Mouse (Mus musculus) hindbrain, embryonic 13.5 days (tissue): Measurements from ENCODE around the gene Mast4. TPM values are rescaled to one million over a fixed set of nuclear protein-coding genes. Genes with fewer than 3 reads are reported as not detected.

ENCODE experiments used
- ATAC-seq: fragments of 200-750 bp; cut with Nextera tagmentation; 2 replicates; pipeline ENCODE4 v1.8.0; 2017; ENCODE audit warnings: moderate TSS enrichment; ENCODE audit not compliant: low FRiP score
- H3K27ac ChIP-seq: fragments of 300-500 bp; sonication (generic); 2 replicates; pipeline ENCODE4 v1.5.1; 2015; ENCODE audit warnings: inconsistent platforms, mild to moderate bottlenecking, moderate library complexity
- H3K27me3 ChIP-seq: fragments of 300-500 bp; sonication (generic); 2 replicates; pipeline ENCODE4 v1.6.1; 2015; ENCODE audit warnings: mild to moderate bottlenecking, inconsistent platforms
- H3K36me3 ChIP-seq: fragments of 300-500 bp; sonication (generic); 2 replicates; pipeline ENCODE4 v1.6.1; 2015; ENCODE audit warnings: mild to moderate bottlenecking, inconsistent platforms
- H3K4me1 ChIP-seq: fragments of 300-500 bp; sonication (generic); replicated peaks from 2 replicates; pipeline ENCODE4 v1.6.1; 2015; ENCODE audit warnings: inconsistent platforms
- H3K4me2 ChIP-seq: fragments of 300-500 bp; sonication (generic); 2 replicates; pipeline ENCODE4 v1.6.1; 2015; ENCODE audit warnings: inconsistent platforms, mild to moderate bottlenecking, moderate library complexity
- H3K4me3 ChIP-seq: fragments of 300-500 bp; sonication (generic); 2 replicates; pipeline ENCODE4 v1.5.1; 2015; ENCODE audit warnings: mild to moderate bottlenecking, inconsistent platforms
- H3K9ac ChIP-seq: fragments of 300-500 bp; sonication (generic); 2 replicates; pipeline ENCODE4 v1.6.1; 2015; ENCODE audit warnings: mild to moderate bottlenecking, inconsistent platforms
- H3K9me3 ChIP-seq: fragments of 300-500 bp; sonication (generic); 2 replicates; pipeline ENCODE4 v1.6.1; 2016; ENCODE audit warnings: inconsistent platforms
- WGBS: fragments of 180-500 bp; shearing (Covaris S2); methylation state at CpG from one replicate; pipeline ENCODE4 v1.1.7; 2015; 5-methylcytosine and 5-hydroxymethylcytosine counted together
- polyA plus RNA-seq: library from polyadenylated mRNA; unstranded; fragments of >200 nt; fragmentation: Nextera tagmentation; extraction: Ambion mirVana; gene quantifications from 2 replicates; pipeline ENCODE4 v1.2.1, GENCODE M21; 2015

The Mast4 gene
- polyA plus RNA-seq, 1 experiment from 2014 or later, result 29.7 TPM

GRCm38 (mm10) chr13:102940476-102940875 is 393.8 kb downstream of the Mast4 start:
- WGBS, result 92% methylated on average over 6 of the region's 6 CpGs
- no peak for ATAC-seq
- no peaks in the 10 kb centered on the region for H3K36me3 ChIP-seq
- H3K27ac ChIP-seq, result no peak overlapping the region
- H3K9me3 ChIP-seq, result no peaks in the 10 kb centered on the region
- H3K27me3 ChIP-seq, result no peaks in the 10 kb centered on the region
- no peaks in the 10 kb centered on the region for H3K4me1 ChIP-seq
- no peak overlapping the region for H3K9ac ChIP-seq
- H3K4me2 ChIP-seq, result no peak overlapping the region
- no peak overlapping the region for H3K4me3 ChIP-seq

DNA sequence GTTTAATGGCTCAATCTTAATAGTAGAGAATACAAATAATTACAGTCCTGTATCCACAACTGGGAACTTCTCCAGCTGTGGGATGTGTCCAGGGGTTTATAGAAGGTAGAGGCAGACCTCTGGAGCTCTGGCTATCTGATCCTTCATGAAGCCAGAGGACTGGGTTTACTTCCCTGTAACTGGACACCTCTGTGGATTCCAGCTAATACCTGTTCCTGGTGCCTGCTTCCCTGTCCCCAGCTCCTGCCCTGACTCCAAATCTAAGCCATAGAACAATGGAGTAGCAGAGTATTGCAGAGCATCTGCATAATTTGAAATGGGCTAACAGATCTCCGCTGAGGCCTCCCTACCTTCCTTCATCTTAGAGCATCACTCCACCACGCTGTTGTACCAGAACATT is 398.1 kb downstream of the Mast4 start:
- Histone ChIP-seq H3K27me3 (no peaks in the 10 kb centered on the region), H3K4me1 (0 out of 2 replicates have a peak, but pooled peaks cover 3% of the 10 kb centered on the region), H3K9ac (no peak overlapping the region), H3K4me2 (no peak overlapping the region), H3K27ac (no peak overlapping the region), H3K4me3 (no peak overlapping the region), H3K36me3 (no peaks in the 10 kb centered on the region), H3K9me3 (no peaks in the 10 kb centered on the region)
- WGBS, result 92% methylated on average over 2 of the region's 2 CpGs
- no peak for ATAC-seq

GRCm38 (mm10) chr13:102935788-102936187 is 398.5 kb downstream of the Mast4 start:
- Histone ChIP-seq H3K4me3 (no peak overlapping the region), H3K9me3 (no peaks in the 10 kb centered on the region), H3K36me3 (no peaks in the 10 kb centered on the region), H3K27ac (no peak overlapping the region), H3K4me1 (0 out of 2 replicates have a peak, but pooled peaks cover 3% of the 10 kb centered on the region), H3K4me2 (no peak overlapping the region), H3K9ac (no peak overlapping the region), H3K27me3 (no peaks in the 10 kb centered on the region)
- no peak for ATAC-seq
- 89% methylated on average over 3 of the region's 3 CpGs for WGBS

DNA sequence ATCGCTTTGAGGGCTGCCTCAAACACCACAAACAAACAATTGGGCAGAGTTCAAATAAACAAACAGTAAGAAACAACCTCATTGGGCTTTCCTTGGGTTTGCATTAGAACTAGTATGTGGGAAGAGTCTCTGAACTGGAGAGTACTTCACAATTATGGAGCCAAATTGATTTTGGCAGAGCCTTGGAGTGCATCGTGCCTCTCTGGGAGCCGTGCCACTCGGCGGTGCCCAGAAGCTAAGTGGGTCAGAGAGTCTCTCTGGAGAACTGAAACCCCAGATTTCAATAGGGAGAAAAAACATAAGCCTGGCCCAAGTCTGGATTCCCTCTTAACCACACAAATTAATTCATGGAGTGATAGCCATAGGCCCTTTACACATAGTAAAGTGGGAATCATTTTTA is 400.6 kb downstream of the Mast4 start:
- Histone ChIP-seq H3K4me1 (0 out of 2 replicates have a peak, but pooled peaks cover 3% of the 10 kb centered on the region), H3K27me3 (no peaks in the 10 kb centered on the region), H3K27ac (no peak overlapping the region), H3K9ac (no peak overlapping the region), H3K9me3 (no peaks in the 10 kb centered on the region), H3K36me3 (no peaks in the 10 kb centered on the region), H3K4me2 (no peak overlapping the region), H3K4me3 (no peak overlapping the region)
- no peak for ATAC-seq
- 88% methylated on average over 5 of the region's 5 CpGs for WGBS

- Histone ChIP-seq H3K9ac (no peak overlapping the region), H3K36me3 (no peaks in the 10 kb centered on the region), H3K4me2 (no peak overlapping the region), H3K4me1 (peaks cover 3% of the 10 kb centered on the region; the same call in 1 of the 2 replicates), H3K27ac (no peak overlapping the region), H3K4me3 (no peak overlapping the region), H3K27me3 (no peaks in the 10 kb centered on the region), H3K9me3 (no peaks in the 10 kb centered on the region)
- WGBS, result 71% methylated on average over 9 of the region's 9 CpGs
- no peak for ATAC-seq
These were observed 401.9 kb downstream of the Mast4 start for GRCm38 (mm10) chr13:102932434-102932833.

- no peak for ATAC-seq
- Histone ChIP-seq H3K4me1 (peaks cover 3% of the 10 kb centered on the region; the same call in 1 of the 2 replicates), H3K27me3 (no peaks in the 10 kb centered on the region), H3K9me3 (no peaks in the 10 kb centered on the region), H3K9ac (no peak overlapping the region), H3K4me2 (no peak overlapping the region), H3K4me3 (no peak overlapping the region), H3K36me3 (no peaks in the 10 kb centered on the region), H3K27ac (no peak overlapping the region)
- 96% methylated on average over 1 of the region's 1 CpGs for WGBS
These were observed 402.3 kb downstream of the Mast4 start for GRCm38 (mm10) chr13:102931951-102932350.

DNA sequence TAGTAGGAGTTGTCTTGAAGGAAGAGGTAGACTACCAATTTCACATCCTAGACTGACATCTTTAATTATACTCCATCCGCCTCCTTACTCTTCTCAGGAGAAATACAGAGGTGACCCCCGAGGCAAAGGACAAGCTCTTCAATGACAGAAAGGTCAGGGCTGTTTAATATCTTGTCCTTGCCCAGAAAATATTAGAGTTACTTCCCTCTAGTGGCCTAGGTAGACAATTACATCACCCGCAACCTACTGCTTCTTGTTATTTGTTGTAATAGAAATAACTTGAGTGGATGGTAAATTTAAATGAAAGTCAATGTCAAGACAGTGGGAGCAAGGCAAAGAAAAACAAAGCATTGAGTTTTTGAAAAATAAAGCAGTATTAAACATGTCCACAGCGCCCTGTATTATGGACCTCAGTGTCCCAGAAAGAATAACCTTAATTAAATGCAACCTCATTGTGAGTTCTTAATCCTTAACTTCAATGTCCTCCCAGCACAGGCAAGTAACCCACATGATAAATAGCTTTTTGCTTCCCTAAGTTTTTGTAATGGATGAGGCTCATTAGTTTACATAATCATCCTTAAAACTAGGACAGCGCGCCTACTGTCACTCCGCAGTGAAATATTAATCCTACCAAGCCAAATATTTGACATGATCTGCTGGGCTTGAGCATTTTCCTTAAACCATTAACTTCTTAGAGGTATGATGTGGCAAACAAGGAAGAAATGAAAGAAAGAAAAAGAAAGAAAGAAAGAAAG is 408.3 kb downstream of the Mast4 start:
- Histone ChIP-seq H3K9me3 (no peaks in the 10 kb centered on the region), H3K27me3 (no peaks in the 10 kb centered on the region), H3K4me3 (no peak overlapping the region), H3K9ac (no peak overlapping the region), H3K36me3 (no peaks in the 10 kb centered on the region), H3K4me2 (no peak overlapping the region), H3K4me1 (no peaks in the 10 kb centered on the region; the same call in 1 of the 2 replicates), H3K27ac (no peak overlapping the region)
- 83% methylated on average over 7 of the region's 7 CpGs for WGBS
- no peak for ATAC-seq

DNA sequence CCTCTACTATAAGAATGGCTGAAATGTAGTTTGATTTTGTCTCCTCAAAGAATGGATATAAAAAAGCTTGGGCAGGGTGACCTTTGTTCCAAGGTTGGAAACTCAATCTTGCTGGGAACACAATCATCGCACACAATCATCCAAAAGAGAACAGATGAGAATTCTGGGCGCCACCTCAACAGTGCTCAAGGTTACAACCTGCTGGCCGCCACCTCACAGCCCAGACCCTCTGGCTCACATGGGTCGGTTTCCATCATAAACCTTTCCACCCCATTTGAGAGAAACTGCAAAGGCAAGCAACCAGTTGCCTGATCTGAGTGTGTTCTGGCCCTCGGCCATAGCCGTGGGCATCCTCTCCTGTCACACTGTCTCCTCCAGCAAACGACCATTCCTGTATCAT is 414.6 kb downstream of the Mast4 start:
- Histone ChIP-seq H3K4me1 (peaks cover 4% of the 10 kb centered on the region; the same call in 1 of the 2 replicates), H3K36me3 (no peaks in the 10 kb centered on the region), H3K4me2 (no peak overlapping the region), H3K9me3 (no peaks in the 10 kb centered on the region), H3K9ac (no peak overlapping the region), H3K27ac (no peak overlapping the region), H3K27me3 (no peaks in the 10 kb centered on the region), H3K4me3 (no peak overlapping the region)
- 92% methylated on average over 7 of the region's 7 CpGs for WGBS
- no peak for ATAC-seq

DNA sequence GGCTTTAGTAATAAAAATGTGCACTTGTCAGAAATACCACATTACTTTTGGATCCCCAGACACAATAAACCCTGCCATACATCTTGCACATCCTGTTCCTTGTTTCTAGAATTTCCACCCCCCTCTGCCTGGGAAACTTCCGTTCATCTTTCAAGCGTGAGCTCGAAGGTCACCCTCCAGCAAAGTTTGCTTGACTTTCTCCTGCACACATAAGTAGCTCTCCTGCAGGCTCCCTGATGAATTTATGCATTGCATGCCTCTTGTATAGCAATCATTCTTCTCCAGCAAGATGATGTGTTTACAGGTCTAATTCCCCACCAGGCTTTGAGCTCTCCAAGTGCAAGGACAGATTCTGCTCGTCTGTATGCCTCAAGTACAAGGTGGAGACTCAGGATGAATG is 415.7 kb downstream of the Mast4 start:
- Histone ChIP-seq H3K36me3 (no peaks in the 10 kb centered on the region), H3K4me2 (no peak overlapping the region), H3K9ac (no peak overlapping the region), H3K4me3 (no peak overlapping the region), H3K27me3 (no peaks in the 10 kb centered on the region), H3K27ac (no peak overlapping the region), H3K4me1 (peaks cover 4% of the 10 kb centered on the region; the same call in 1 of the 2 replicates), H3K9me3 (no peaks in the 10 kb centered on the region)
- 58% methylated on average over 4 of the region's 4 CpGs for WGBS
- no peak for ATAC-seq

- Histone ChIP-seq H3K4me1 (peaks cover 4% of the 10 kb centered on the region; the same call in 1 of the 2 replicates), H3K36me3 (no peaks in the 10 kb centered on the region), H3K9ac (no peak overlapping the region), H3K9me3 (no peaks in the 10 kb centered on the region), H3K4me2 (no peak overlapping the region), H3K27me3 (no peaks in the 10 kb centered on the region), H3K4me3 (no peak overlapping the region), H3K27ac (no peak overlapping the region)
- 80% methylated on average over 1 of the region's 1 CpGs for WGBS
- ATAC-seq, result no peak
These were observed 419.0 kb downstream of the Mast4 start for GRCm38 (mm10) chr13:102915341-102915740.

- Histone ChIP-seq H3K9ac (no peak overlapping the region), H3K27ac (no peak overlapping the region), H3K36me3 (no peaks in the 10 kb centered on the region), H3K4me2 (no peak overlapping the region), H3K4me3 (no peak overlapping the region), H3K9me3 (no peaks in the 10 kb centered on the region), H3K4me1 (peaks cover 4% of the 10 kb centered on the region; the same call in 1 of the 2 replicates), H3K27me3 (no peaks in the 10 kb centered on the region)
- no peak for ATAC-seq
These were observed 419.5 kb downstream of the Mast4 start for GRCm38 (mm10) chr13:102914800-102915199.

- Histone ChIP-seq H3K27me3 (no peaks in the 10 kb centered on the region), H3K4me3 (no peak overlapping the region), H3K9ac (no peak overlapping the region), H3K9me3 (no peaks in the 10 kb centered on the region), H3K4me1 (peaks cover 4% of the 10 kb centered on the region; the same call in 1 of the 2 replicates), H3K36me3 (no peaks in the 10 kb centered on the region), H3K27ac (no peak overlapping the region), H3K4me2 (no peak overlapping the region)
- 86% methylated on average over 2 of the region's 2 CpGs for WGBS
- ATAC-seq, result no peak
These were observed 420.4 kb downstream of the Mast4 start for GRCm38 (mm10) chr13:102913919-102914318.

- H3K9ac ChIP-seq, result no peak overlapping the region
- H3K4me2 ChIP-seq, result no peak overlapping the region
- H3K27ac ChIP-seq, result peak overlapping the region; percentile 55; the same call in 1 of the 2 replicates
- H3K27me3 ChIP-seq, result no peaks in the 10 kb centered on the region
- 88% methylated on average over 12 of the region's 12 CpGs for WGBS
- no peaks in the 10 kb centered on the region for H3K9me3 ChIP-seq
- H3K4me3 ChIP-seq, result no peak overlapping the region
- no peaks in the 10 kb centered on the region for H3K4me1 ChIP-seq
- ATAC-seq, result no peak
- H3K36me3 ChIP-seq, result no peaks in the 10 kb centered on the region
These were observed 421.4 kb downstream of the Mast4 start for GRCm38 (mm10) chr13:102912867-102913266.
